Mouse (Mus musculus): ENCODE results near the gene Mylk3.

Gene Mylk3

GRCm38 (mm10) chr8:85318534-85318933 is 67.6 kb downstream of the Mylk3 start:
- DNase-seq (ENCODE audit: low read depth), result no peak

DNA sequence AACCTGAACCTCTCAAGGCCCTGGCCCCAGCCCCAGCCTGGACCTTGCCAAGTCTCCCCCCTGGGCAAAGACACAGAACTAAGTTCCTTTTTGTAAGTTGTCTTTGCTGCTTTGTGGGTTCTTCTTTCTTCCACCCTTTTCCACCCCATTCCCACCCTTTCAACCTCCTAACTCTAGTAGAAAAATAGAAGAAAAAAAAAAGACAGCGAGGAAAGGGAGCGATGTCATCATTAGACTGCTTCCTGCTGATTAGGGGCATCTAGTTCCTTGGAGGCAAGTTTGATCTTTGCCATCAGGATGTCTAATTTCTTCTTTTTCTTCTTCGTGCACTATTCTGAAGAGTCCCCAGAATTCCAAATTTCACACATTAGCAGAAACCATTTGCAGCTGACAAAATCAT is 73.1 kb downstream of the Mylk3 start:
- no peak for DNase-seq (ENCODE audit: low read depth)

GRCm38 (mm10) chr8:85311743-85312142 is 74.4 kb downstream of the Mylk3 start:
- peak; percentile 42 for DNase-seq (ENCODE audit: low read depth)

DNA sequence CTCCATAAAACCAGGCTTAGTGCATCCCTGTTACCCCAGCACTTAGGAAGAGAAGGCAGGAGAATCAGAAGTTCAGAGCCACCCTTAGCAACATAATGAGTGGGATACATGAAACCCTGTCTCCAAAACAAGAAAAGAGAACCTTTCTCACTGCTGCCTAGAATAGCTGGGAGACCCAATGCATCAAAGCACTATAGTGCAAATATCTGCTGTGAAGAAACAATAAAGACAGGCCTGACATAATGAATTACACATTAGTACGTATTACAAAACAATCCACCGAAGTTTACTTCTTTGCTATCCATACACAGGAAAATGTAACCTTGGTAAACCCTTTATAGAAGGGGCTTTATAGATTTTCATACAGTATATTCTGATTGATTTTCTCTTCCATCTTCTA is 77.6 kb downstream of the Mylk3 start:
- no peak for DNase-seq (ENCODE audit: low read depth)

- DNase-seq (ENCODE audit: low read depth), result no peak
Measured at GRCm38 (mm10) chr8:85303531-85303930, 82.6 kb downstream of the Mylk3 start.

DNA sequence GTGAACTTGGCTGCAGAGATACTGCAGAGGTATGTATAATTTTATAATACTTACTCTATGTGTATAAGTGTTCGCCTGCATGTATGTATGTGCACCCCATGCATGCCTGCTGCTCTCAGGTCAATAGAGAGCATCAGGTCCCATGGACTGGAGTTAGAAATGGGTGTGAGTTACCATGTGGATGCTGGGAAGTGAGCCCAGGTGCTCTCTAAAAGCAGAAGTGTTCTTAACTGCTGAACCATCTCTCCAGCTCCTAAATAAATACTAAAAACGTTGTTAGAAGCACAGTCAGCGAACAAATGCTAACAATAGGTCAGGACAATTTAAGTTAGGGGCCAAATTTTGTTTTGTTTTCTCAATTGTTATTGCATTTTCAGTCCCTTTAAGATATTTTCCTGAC is 83.2 kb downstream of the Mylk3 start:
- DNase-seq (ENCODE audit: low read depth), result no peak

GRCm38 (mm10) chr8:85301941-85302340 is 84.2 kb downstream of the Mylk3 start:
- DNase-seq (ENCODE audit: low read depth), result no peak

DNA sequence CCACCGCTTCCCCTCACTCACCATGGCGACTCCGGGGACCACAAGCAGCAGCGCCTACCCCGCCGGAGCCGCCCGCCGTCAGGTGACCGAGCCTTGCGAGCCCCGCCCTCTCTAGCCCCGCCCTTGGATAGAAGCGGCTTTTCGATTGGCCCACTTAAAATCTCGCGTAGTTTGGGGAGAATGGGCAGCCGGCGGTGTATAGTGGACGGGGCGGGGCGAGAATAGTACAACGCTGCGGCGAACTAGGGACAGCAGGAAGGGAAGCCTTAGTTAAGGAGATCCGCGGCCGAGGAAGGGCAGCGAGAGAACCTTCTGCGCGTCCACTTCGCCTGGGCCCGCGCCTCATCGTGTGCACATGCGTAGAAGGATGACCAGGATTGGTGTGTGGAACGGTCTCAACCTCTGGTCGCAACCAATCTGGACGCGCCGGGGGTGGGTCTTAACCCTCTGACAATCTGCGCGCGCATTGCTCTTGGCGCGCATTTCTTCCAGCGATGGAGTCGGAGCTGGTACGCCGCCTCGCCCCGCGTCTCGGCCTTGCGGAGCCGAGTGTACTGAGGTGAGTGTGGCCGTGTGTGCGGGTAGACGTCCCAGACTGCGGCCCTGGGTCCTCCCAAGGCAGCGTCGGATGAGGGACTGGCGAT is 86.6 kb downstream of the Mylk3 start, which contains the start of the genes Orc6 and Vps35:
Gene Orc6, plus strand, starts transcription at position 199 of the 644 bp plus-strand sequence.
Gene Vps35, minus strand, starts transcription at position 369 of the 644 bp plus-strand sequence.
- peak; percentile 99 for DNase-seq (ENCODE audit: low read depth)

- DNase-seq (ENCODE audit: low read depth), result peak; percentile 49
Measured at GRCm38 (mm10) chr8:85298600-85299433, 87.3 kb downstream of the Mylk3 start.

DNA sequence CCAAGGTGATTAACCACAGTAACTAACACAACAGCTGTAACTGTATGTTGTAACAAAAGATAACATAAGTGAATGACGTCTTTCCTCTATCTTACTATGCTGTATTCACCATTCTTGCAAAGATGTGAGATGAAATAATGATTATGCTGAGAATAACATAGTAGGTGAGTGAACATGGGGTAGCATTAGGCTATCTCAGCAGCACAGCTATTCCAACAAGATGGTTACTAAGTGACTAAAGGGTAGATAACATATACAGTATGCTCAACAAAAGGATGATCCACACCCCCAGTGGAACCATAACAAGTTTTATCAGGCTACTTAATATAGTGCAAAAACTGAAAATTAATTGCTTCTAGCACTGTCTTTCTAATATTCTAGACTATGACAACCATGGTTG is 99.3 kb downstream of the Mylk3 start:
- no peak for DNase-seq (ENCODE audit: low read depth)

Data from induced T-regulatory cell, adult 2 months (primary cell).